Mouse (Mus musculus) myocyte (in vitro differentiated cells): ENCODE measurements around the gene Ttc39b.

Experiments used
- CEBPB ChIP-seq: IDR thresholded peaks from 2 replicates; pipeline ENCODE4 v1.6.1; 2011; ENCODE audit warnings: mild to moderate bottlenecking, moderate library complexity; ENCODE audit not compliant: poor library complexity, insufficient read depth, severe bottlenecking
- E2F4 ChIP-seq: IDR thresholded peaks from one replicate; pipeline ENCODE4 v1.6.1; 2011; ENCODE audit warnings: mild to moderate bottlenecking, control low read depth, moderate library complexity; ENCODE audit not compliant: insufficient read depth
- MAX ChIP-seq: IDR thresholded peaks from one replicate; pipeline ENCODE4 v1.6.1; 2011; ENCODE audit warnings: low read depth, mild to moderate bottlenecking, control low read depth
- MYOD1 ChIP-seq, 3 experiments: IDR thresholded peaks; one replicate each; pipeline ENCODE4 v1.6.1; 2011; ENCODE audit warnings: control low read depth in 2 of 3, low read depth in 2 of 3, mild to moderate bottlenecking in 2 of 3, moderate library complexity in 1 of 3; ENCODE audit not compliant: insufficient read length in 2 of 3, control insufficient read depth in 1 of 3
- POLR2A ChIP-seq: IDR thresholded peaks from one replicate; pipeline ENCODE4 v1.6.1; 2011; ENCODE audit warnings: low read depth, mild to moderate bottlenecking, control low read depth, moderate library complexity; ENCODE audit not compliant: insufficient read length
- POLR2AphosphoS2 ChIP-seq: IDR thresholded peaks from one replicate; pipeline ENCODE4 v1.6.1; 2011; ENCODE audit warnings: low read depth, control low read depth; ENCODE audit not compliant: insufficient read length
- SRF ChIP-seq: IDR thresholded peaks from one replicate; pipeline ENCODE4 v1.6.1; 2011; ENCODE audit warnings: low read depth; ENCODE audit not compliant: control insufficient read depth, insufficient read length
- TCF12 ChIP-seq: IDR thresholded peaks from one replicate; pipeline ENCODE4 v1.6.1; 2011; ENCODE audit warnings: mild to moderate bottlenecking, control low read depth; ENCODE audit not compliant: poor library complexity, insufficient read depth, severe bottlenecking
- TCF3 ChIP-seq: IDR thresholded peaks from one replicate; pipeline ENCODE4 v1.6.1; 2011; ENCODE audit warnings: low read depth, control low read depth; ENCODE audit not compliant: insufficient read length
- USF1 ChIP-seq: IDR thresholded peaks from one replicate; pipeline ENCODE4 v1.6.1; 2011; ENCODE audit warnings: low read depth, mild to moderate bottlenecking, control low read depth, moderate library complexity

- TF ChIP-seq POLR2A (no peak), TCF12 (no peak), POLR2AphosphoS2 (no peak), CEBPB (no peak), E2F4 (no peak), MAX (no peak), SRF (no peak), MYOD1 (IDR thresholded peaks at IDR 0.05; ENCODE audit: control insufficient read depth in 1 of 3, insufficient read length in 2 of 3, low read depth in 2 of 3) (no peak), TCF3 (no peak), USF1 (no peak)
Measured at GRCm38 (mm10) chr4:83211709-83212108, 112.3 kb downstream of the Ttc39b start.
